8 mouse cellular contexts compared by ENCODE assay signal in genomic region chr4:155704721-155705591, GRCm38 (mm10). TPM values are rescaled to one million over a fixed set of nuclear protein-coding genes. Genes with fewer than 3 reads are reported as not detected.
DNase-seq lines count a peak whose midpoint lies in the region; ATAC-seq lines count a peak whose summit lies in the region.

TSS of gene Ssu72 (plus strand) at chr4:155704800.

- no peaks in the 10 kb centered on the region for H3K27me3 ChIP-seq in megakaryocyte, embryonic 14.5 days (replicated peaks)

- H3K36me3 ChIP-seq in megakaryocyte, embryonic 14.5 days (replicated peaks; ENCODE audit: low read length) = peaks cover 20% of the 10 kb centered on the region

- peaks cover 53% of the 10 kb centered on the region for H3K4me1 ChIP-seq in megakaryocyte, embryonic 14.5 days

- peak within 1 kb of the TSS; percentile 97 for H3K4me3 ChIP-seq in megakaryocyte, embryonic 14.5 days (replicated peaks)

- H3K9me3 ChIP-seq in megakaryocyte, embryonic 14.5 days = no peaks in the 10 kb centered on the region

- DNase-seq in ZHBTc4 (ENCODE audit: low read depth, low spot score) = peak; percentile 99
- DNase-seq in gastrocnemius, adult 8-10 months (ENCODE audit: low spot score in 2 of 2) = peak; percentile 88
- DNase-seq in hindlimb bud, embryonic 11.5 days (ENCODE audit: extremely low spot score, low read depth, low spot score) = peak; percentile 86
- peak; percentile 92 to 98 for DNase-seq in left cerebral cortex, adult 8-10 months (ENCODE audit: low spot score in 2 of 2)
- peak; percentile 96 to 97 for DNase-seq in right cerebral cortex, postnatal 10 days (ENCODE audit: low spot score in 2 of 2)
- DNase-seq in urinary bladder, postnatal 25 days (ENCODE audit: low spot score) = peak; percentile 93

- ATAC-seq in common myeloid progenitor, adult 5-6 weeks (replicated peaks; ENCODE audit: low read depth, poor library complexity, severe bottlenecking) = peak; percentile 77

RNA-seq across cellular contexts. Expression of gene Ssu72, which starts in this region (rescaled TPM):
- total RNA-seq in common myeloid progenitor, adult 5-6 weeks (2017) = 73.2 and 108 TPM in 2 replicates
- total RNA-seq in gastrocnemius, adult 8-10 months (2022) = 10 to 100 TPM; 37.8 to 42.0 (median 38.2) TPM
- 100 to 1,000 TPM in 2 of 4 experiments, 10 to 100 TPM in 2; 91.0 to 111 (median 98.8) TPM for total RNA-seq in left cerebral cortex, adult 8-10 months (2022)
- 37.1 and 112 TPM in 2 replicates for polyA plus RNA-seq in megakaryocyte, embryonic 14.5 days (2012; ENCODE audit: insufficient read depth, low replicate concordance)

Comparison
In these comparisons a context has a peak if more than half of its experiments do, and no peak if none do; other contexts are left out.
1. Peak in every context shown above with its lines: DNase-seq, ATAC-seq and H3K4me3 ChIP-seq.